Mouse (Mus musculus) retina, embryonic 14.5 days (tissue): ENCODE measurements at regions not wholly inside any gene's neighbourhood (a gene's known extent, or its start where the extent isn't known, plus 50 kb on each side); places are given as distances from the start of the nearest gene placed in this dataset.

Experiments used
- DNase-seq: peaks from one replicate; pipeline ENCODE4 v3.0.0-alpha.2; 2015; ENCODE audit warnings: low spot score

- no peak for DNase-seq
These were observed 150.3 kb downstream of the Tfap2c start for GRCm38 (mm10) chr2:172699654-172700053.

- no peak for DNase-seq
These were observed 161.2 kb downstream of the Tfap2c start for GRCm38 (mm10) chr2:172710641-172711040.

DNA sequence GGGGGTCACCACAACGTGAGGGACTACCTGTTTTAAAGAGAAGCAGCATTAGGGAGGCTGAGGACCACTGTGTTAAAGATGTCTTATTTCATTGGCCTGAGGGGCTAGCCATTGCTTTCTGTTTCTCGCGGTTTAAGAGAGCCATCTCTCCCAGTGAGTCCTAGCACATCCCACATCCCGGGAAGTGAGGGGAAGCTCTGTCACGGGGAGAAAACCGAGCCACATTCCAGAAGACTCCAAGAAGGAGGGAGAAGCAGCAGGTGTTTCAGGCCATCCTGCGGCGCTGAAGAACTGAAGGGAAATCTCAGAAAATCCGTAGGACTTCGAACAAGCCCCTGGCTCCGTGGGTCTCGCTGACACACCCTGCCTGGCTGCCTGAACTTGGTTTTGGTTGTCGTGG lies 177.3 kb downstream of the Tfap2c start:
- DNase-seq = no peak

DNA sequence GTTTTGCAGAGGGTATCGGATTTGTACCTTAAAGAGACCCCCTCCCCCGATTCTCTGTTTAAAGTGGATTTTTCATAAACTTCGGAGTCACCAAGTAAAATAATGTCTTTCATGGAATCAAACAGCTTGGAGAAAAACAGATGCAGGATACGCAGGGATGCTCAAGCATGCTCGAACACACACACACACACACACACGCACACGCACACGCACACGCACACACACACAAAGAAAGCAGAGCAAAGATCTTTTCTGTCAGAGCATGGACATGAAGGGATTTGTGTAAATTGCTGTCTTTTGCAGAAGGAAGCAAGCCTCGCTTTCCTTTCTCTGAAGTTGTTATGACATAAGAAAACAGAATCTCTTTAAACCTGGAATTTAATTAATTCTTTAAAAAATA lies 178.2 kb downstream of the Tfap2c start:
- DNase-seq = peak; percentile 56

- DNase-seq = peak; percentile 92
These were observed 178.9 kb downstream of the Tfap2c start for GRCm38 (mm10) chr2:172728240-172728821.

- no peak for DNase-seq
These were observed 179.8 kb downstream of the Tfap2c start for GRCm38 (mm10) chr2:172729151-172729550.

GRCm38 (mm10) chr2:172729741-172730140 lies 180.3 kb downstream of the Tfap2c start:
- peak; percentile 52 for DNase-seq

GRCm38 (mm10) chr2:172731408-172731807 lies 182.0 kb downstream of the Tfap2c start:
- no peak for DNase-seq

- no peak for DNase-seq
These were observed 183.2 kb downstream of the Tfap2c start for GRCm38 (mm10) chr2:172732453-172733210.

DNA sequence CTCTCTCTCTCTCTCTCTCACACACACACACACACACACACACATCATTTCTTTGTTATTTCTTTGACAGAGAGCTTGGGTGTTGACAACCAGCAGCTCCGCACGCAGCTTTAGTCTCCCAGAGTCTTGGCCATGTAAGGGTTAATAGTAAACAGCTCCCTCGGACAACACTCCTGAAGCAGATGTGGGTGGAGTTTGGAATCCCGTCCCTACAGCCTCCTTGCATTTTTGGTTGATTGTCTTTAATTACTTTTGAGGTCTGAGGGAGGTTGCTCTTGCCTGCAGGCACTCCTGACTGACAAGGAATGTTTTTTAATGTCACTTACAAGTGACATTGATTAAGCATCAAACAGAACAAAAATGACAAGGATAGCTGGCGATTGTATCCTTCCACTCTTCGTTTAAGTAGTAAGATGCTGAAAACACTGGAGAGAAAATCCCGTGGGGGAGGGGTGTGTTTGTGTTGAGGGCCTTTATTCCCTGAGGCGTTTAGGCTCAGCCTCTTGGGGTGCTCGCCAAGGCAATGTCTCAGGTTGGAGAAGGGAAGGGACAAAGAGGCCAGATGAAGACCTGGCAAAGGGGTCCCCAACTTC lies 184.1 kb downstream of the Tfap2c start:
- no peak for DNase-seq

- DNase-seq = no peak
These were observed 186.2 kb downstream of the Tfap2c start for GRCm38 (mm10) chr2:172735621-172736020.

DNA sequence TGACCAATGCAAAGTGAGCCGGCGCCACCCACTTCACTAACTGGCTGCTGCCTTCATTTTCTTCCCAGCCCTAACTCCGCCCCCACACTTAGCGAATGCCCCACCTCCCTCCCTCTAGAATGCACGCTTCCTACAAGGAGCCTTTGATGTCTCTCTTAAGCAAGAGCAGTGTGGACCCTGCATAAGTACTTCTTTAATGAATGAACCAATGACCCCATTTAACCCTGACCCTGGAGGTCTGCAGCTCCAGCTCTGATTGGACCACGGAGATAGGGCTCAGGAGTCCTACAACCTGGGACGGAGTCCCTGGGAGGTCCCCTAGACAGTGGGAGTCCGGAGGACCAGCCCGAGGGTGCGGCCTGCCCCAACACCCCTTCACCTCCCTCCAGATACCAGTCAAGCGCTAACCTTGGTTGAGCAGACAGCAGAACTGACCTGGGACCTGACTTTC lies 189.7 kb downstream of the Tfap2c start:
- DNase-seq = no peak

DNA sequence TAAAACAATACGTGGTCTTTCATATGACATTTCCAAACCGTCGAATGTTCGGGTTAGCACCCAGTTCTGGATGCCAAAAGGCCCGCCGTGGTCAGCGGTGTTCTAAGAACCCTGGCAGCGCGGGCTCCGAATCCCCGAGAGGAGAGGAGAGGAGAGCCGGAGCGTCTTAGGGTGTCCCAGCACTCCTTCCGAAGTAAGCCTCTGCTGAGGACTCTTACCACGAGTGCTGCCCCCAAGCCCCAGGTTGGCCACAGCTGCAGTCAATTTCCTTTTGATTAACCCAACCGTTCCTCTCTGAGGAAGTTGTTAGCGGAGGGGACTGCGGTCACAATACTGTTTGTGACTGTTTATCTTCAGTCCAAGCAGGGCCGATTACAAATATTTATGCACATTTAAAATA lies 190.1 kb downstream of the Tfap2c start:
- no peak for DNase-seq

- DNase-seq = no peak
These were observed 188.8 kb downstream of the Bmp7 start for GRCm38 (mm10) chr2:172751364-172751763.

- no peak for DNase-seq
These were observed 184.2 kb downstream of the Bmp7 start for GRCm38 (mm10) chr2:172755686-172756471.

- DNase-seq = no peak
These were observed 183.7 kb downstream of the Bmp7 start for GRCm38 (mm10) chr2:172756472-172756860.

DNA sequence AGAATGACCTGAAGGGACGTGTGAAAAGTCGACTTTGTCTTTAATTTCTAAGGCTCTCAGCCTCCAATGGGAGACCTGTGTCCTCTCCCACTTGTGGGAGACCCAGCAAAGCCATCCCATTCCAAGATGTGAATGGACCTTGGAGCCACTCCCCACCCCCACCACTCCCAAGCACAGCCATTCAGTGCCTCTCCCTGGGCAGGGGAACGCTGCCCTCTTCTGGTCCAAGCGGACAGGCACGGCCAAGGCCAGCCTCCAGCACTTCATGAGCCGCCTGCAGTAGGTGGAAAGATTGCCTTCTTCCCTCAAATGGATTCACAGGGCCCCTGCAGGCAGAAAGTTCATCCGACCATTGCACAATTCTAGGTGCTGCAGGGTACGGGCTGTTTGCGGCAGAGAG lies 181.6 kb downstream of the Bmp7 start:
- DNase-seq = peak; percentile 82

GRCm38 (mm10) chr2:172765260-172765659 lies 174.9 kb downstream of the Bmp7 start:
- no peak for DNase-seq

DNA sequence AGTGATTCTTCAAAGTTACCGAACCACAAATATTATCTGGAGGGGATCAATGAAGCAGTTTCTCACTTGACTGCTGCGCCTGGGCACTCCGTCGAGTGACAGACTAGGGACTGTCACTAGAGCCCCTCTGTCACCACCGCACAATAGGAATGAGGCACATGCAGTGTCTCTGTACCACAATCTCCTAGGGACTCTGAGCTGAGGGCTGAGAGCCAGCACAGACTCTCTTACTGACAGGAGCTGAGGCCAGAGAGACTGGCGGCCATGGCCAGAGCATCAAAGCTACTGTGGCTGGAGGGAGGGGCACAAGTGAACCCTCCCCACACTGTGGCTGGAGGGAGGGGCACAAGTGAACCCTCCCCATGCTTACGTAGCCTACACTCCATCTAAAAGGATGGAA lies 173.7 kb downstream of the Bmp7 start:
- DNase-seq = no peak

DNA sequence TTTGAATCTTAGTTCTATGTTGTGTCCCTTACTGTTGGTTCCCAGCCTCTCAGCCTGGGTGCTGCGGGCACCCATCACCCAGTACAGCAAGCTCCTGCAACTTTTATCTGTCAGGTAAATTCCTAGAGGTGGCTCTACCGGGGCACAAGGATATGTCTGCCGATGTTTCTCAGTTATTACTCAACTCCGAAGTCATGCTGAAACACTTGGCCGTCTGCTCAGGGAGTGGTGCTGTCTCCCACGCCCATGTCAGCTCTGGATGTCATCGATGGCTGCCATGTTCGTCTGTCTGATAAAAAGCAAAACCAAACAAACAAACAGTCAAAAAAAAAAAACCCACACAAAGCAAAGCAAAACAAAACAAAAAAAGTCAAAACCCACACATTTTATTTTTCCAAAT lies 171.4 kb downstream of the Bmp7 start:
- DNase-seq = no peak

GRCm38 (mm10) chr2:172770061-172770460 lies 170.1 kb downstream of the Bmp7 start:
- no peak for DNase-seq

- DNase-seq = no peak
These were observed 169.5 kb downstream of the Bmp7 start for GRCm38 (mm10) chr2:172770606-172771005.

DNA sequence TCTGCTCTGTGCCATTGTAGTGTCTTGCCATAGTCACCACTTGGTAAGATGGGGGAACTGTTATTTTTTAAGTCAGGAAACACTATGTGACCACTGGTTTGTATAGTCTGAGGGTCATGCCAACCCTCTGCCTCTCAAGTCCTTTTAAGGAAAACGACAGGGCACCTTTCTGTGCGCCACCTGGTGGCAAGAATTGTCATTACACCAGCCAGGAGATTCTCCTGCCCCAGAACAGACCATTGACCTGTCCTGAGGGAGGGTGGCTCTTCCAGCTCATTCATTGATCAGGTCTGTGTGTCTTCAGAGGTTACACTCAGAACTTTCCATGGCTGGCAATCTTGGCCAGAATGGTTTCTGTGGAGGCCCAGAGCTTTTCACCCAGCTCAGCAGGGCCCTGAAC lies 166.9 kb downstream of the Bmp7 start:
- peak; percentile 92 for DNase-seq
